Comparison of ENCODE assay signal across 27 mouse cellular contexts in genomic region chr12:36013216-36013910, GRCm38 (mm10). TPM values are rescaled to one million over a fixed set of nuclear protein-coding genes. Genes with fewer than 3 reads are reported as not detected.
DNase-seq lines count a peak whose midpoint lies in the region; ATAC-seq and TF ChIP-seq lines count a peak whose summit lies in the region.
"Had no signal": no experiment of that assay in that cellular context is flagged by ENCODE, and none has a peak within 500 bp of the region (broad histone marks: within the 10 kb centered on the region; RNA-seq: fewer than 3 reads in every experiment).

No protein-coding gene starts in this region.

- no peak overlapping the region for H3K27ac ChIP-seq in midbrain, embryonic 11.5 days (ENCODE audit: low read depth, low read length)
- no peak overlapping the region for H3K27ac ChIP-seq in midbrain, embryonic 15.5 days
- H3K27ac ChIP-seq in CH12.LX (ENCODE audit: insufficient read depth, low read depth), result no peak overlapping the region
- H3K27ac ChIP-seq in stomach, postnatal 0 days (replicated peaks), result no peak overlapping the region
- no peak overlapping the region for H3K27ac ChIP-seq in kidney, embryonic 15.5 days
- H3K27ac ChIP-seq in kidney, embryonic 14.5 days (ENCODE audit: low read depth, low read length), result no peak overlapping the region
- H3K27ac ChIP-seq: embryonic facial prominence, embryonic 10.5 days; embryonic facial prominence, embryonic 12.5 days; forebrain, embryonic 13.5 days; forebrain, embryonic 15.5 days had no signal

- no peak; the same call in 1 of the 2 replicates for TF ChIP-seq EP300 in CH12.LX (IDR thresholded peaks at IDR 0.05; ENCODE audit: low read length)
- no peak for TF ChIP-seq EP300 in stomach, postnatal 0 days (optimal IDR thresholded peaks at IDR 0.05)

- H3K79me2 ChIP-seq in CH12.LX (replicated peaks; ENCODE audit: control insufficient read depth, extremely low read depth, insufficient read depth, poor library complexity, severe bottlenecking), result no peaks in the 10 kb centered on the region

- no peak overlapping the region for H3K9ac ChIP-seq in midbrain, embryonic 11.5 days (ENCODE audit: low read length)
- H3K9ac ChIP-seq in midbrain, embryonic 15.5 days, result no peak overlapping the region
- no peak overlapping the region for H3K9ac ChIP-seq in CH12.LX (ENCODE audit: insufficient read depth, low read depth)
- no peak overlapping the region for H3K9ac ChIP-seq in stomach, postnatal 0 days (ENCODE audit: low read length)
- no peak overlapping the region for H3K9ac ChIP-seq in kidney, embryonic 15.5 days
- H3K9ac ChIP-seq in kidney, embryonic 14.5 days (ENCODE audit: low read depth, low read length), result no peak overlapping the region
- H3K9ac ChIP-seq: embryonic facial prominence, embryonic 12.5 days; forebrain, embryonic 13.5 days; forebrain, embryonic 15.5 days; forebrain, postnatal 0 days had no signal

- H3K36me3 ChIP-seq in midbrain, embryonic 11.5 days (ENCODE audit: control insufficient read depth, insufficient read depth, low read length), result peaks cover 4% of the 10 kb centered on the region; the same call in 1 of the 2 replicates
- peaks cover 3% of the 10 kb centered on the region; the same call in 1 of the 2 replicates for H3K36me3 ChIP-seq in midbrain, embryonic 15.5 days (replicated peaks)
- H3K36me3 ChIP-seq in CH12.LX (replicated peaks in 1 of 2; ENCODE audit: control insufficient read depth in 1 of 2, insufficient read depth in 1 of 2, low read length in 1 of 2), result peaks cover 4 to 6% of the 10 kb centered on the region in 2 experiments
- H3K36me3 ChIP-seq in stomach, postnatal 0 days (ENCODE audit: control insufficient read depth, insufficient read depth, low read length), result no peaks in the 10 kb centered on the region
- H3K36me3 ChIP-seq in kidney, embryonic 15.5 days, result peaks cover 8% of the 10 kb centered on the region
- no peaks in the 10 kb centered on the region for H3K36me3 ChIP-seq in kidney, embryonic 14.5 days (ENCODE audit: control insufficient read depth, insufficient read depth, low read length)

- TF ChIP-seq RAD21 in CH12.LX (IDR thresholded peaks at IDR 0.05; ENCODE audit: low read depth, low read length), result no peak

- H3K27me3 ChIP-seq in midbrain, embryonic 11.5 days (ENCODE audit: control insufficient read depth, insufficient read depth, low read length), result no peaks in the 10 kb centered on the region
- H3K27me3 ChIP-seq in midbrain, embryonic 15.5 days (replicated peaks), result no peaks in the 10 kb centered on the region
- no peaks in the 10 kb centered on the region for H3K27me3 ChIP-seq in CH12.LX (replicated peaks)
- H3K27me3 ChIP-seq in stomach, postnatal 0 days (ENCODE audit: control insufficient read depth, insufficient read depth, low read length), result no peaks in the 10 kb centered on the region
- H3K27me3 ChIP-seq in kidney, embryonic 15.5 days, result no peaks in the 10 kb centered on the region
- H3K27me3 ChIP-seq in kidney, embryonic 14.5 days (ENCODE audit: control insufficient read depth, insufficient read depth, low read length), result no peaks in the 10 kb centered on the region
- H3K27me3 ChIP-seq: embryonic facial prominence, embryonic 12.5 days; forebrain, embryonic 13.5 days; forebrain, embryonic 15.5 days had no signal

- ATAC-seq in midbrain, embryonic 11.5 days (ENCODE audit: low FRiP score), result no peak
- ATAC-seq in midbrain, embryonic 15.5 days (replicated peaks), result no peak
- no peak for ATAC-seq in stomach, postnatal 0 days (ENCODE audit: low FRiP score, low TSS enrichment)
- ATAC-seq in kidney, embryonic 15.5 days (replicated peaks; ENCODE audit: low FRiP score), result no peak
- no peak for ATAC-seq in kidney, embryonic 14.5 days (ENCODE audit: low FRiP score, low TSS enrichment)
- ATAC-seq: CD4-positive, CD25-positive, alpha-beta regulatory T cell, adult 4 months; forebrain, embryonic 13.5 days; forebrain, embryonic 15.5 days; forebrain, postnatal 0 days had no signal

- peak; percentile 71 for DNase-seq in heart, adult 11 months
- DNase-seq in heart, adult 9 months (ENCODE audit: low spot score in 2 of 2), result no peak
- DNase-seq in midbrain, embryonic 11.5 days (ENCODE audit: low spot score, missing footprints), result peak; percentile 75
- no peak for DNase-seq in CH12.LX (ENCODE audit: extremely low read depth)
- peak; percentile 10 for DNase-seq in stomach, postnatal 0 days (ENCODE audit: low spot score)
- DNase-seq: adrenal gland, adult 2 months; adrenal gland, postnatal 10 days; adrenal gland, postnatal 25 days; B cell, adult 2 months; cerebellum, adult 11-12 months; cerebellum, adult 2 months; cerebellum, adult 9-10 months; cerebellum, postnatal 10 days; cerebellum, postnatal 25 days; forebrain, postnatal 0 days had no signal

- 75% methylated on average over 7 of the region's 7 CpGs for WGBS in midbrain, embryonic 11.5 days
- WGBS in midbrain, embryonic 15.5 days, result 82% methylated on average over 7 of the region's 7 CpGs
- 69% methylated on average over 7 of the region's 7 CpGs for WGBS in stomach, postnatal 0 days
- WGBS in kidney, embryonic 15.5 days, result 64% methylated on average over 7 of the region's 7 CpGs
- 57% methylated on average over 7 of the region's 7 CpGs for WGBS in kidney, embryonic 14.5 days

- in situ Hi-C loops in CH12.LX (cut with MboI; ENCODE audit: low pct_ligation_motif_present, low pct_unique_long_range_greater_than_20kb, low sequenced_read_pairs), result no loop called here

- no peak for TF ChIP-seq POLR2A in CH12.LX (IDR thresholded peaks at IDR 0.05; ENCODE audit: low read depth, low read length)

- H3K4me1 ChIP-seq in midbrain, embryonic 11.5 days (ENCODE audit: control insufficient read depth, insufficient read depth, low read length), result no peaks in the 10 kb centered on the region
- H3K4me1 ChIP-seq in midbrain, embryonic 15.5 days, result no peaks in the 10 kb centered on the region
- H3K4me1 ChIP-seq in CH12.LX (ENCODE audit: control insufficient read depth in 1 of 2, insufficient read depth in 2 of 2), result peaks cover 0 to 14% of the 10 kb centered on the region in 2 experiments; a peak in 2 of 4 replicates
- peaks cover 4% of the 10 kb centered on the region; the same call in 1 of the 2 replicates for H3K4me1 ChIP-seq in stomach, postnatal 0 days (replicated peaks; ENCODE audit: control insufficient read depth, insufficient read depth)
- H3K4me1 ChIP-seq in kidney, embryonic 15.5 days, result peaks cover 7% of the 10 kb centered on the region
- no peaks in the 10 kb centered on the region for H3K4me1 ChIP-seq in kidney, embryonic 14.5 days (ENCODE audit: control insufficient read depth, insufficient read depth, low read length)
- H3K4me1 ChIP-seq: forebrain, embryonic 13.5 days; forebrain, embryonic 15.5 days had no signal

- no peaks in the 10 kb centered on the region for H3K9me3 ChIP-seq in midbrain, embryonic 11.5 days (ENCODE audit: control insufficient read depth, low read length)
- H3K9me3 ChIP-seq in midbrain, embryonic 15.5 days, result no peaks in the 10 kb centered on the region
- H3K9me3 ChIP-seq in CH12.LX (replicated peaks; ENCODE audit: low read length), result no peaks in the 10 kb centered on the region
- no peaks in the 10 kb centered on the region for H3K9me3 ChIP-seq in stomach, postnatal 0 days (ENCODE audit: control insufficient read depth, low read length)
- H3K9me3 ChIP-seq in kidney, embryonic 15.5 days (replicated peaks), result no peaks in the 10 kb centered on the region
- no peaks in the 10 kb centered on the region for H3K9me3 ChIP-seq in kidney, embryonic 14.5 days (ENCODE audit: control insufficient read depth, low read length)
- H3K9me3 ChIP-seq: embryonic facial prominence, embryonic 10.5 days; embryonic facial prominence, embryonic 12.5 days; forebrain, embryonic 13.5 days; forebrain, embryonic 15.5 days had no signal

- no peak overlapping the region for H3K4me3 ChIP-seq in midbrain, embryonic 11.5 days (ENCODE audit: low read depth, low read length)
- H3K4me3 ChIP-seq in midbrain, embryonic 15.5 days, result no peak overlapping the region
- H3K4me3 ChIP-seq in CH12.LX (replicated peaks in 1 of 3; ENCODE audit: low read depth in 2 of 3, low read length in 2 of 3, poor library complexity in 1 of 3), result no peak overlapping the region
- no peak overlapping the region for H3K4me3 ChIP-seq in stomach, postnatal 0 days (ENCODE audit: low read depth, low read length)
- H3K4me3 ChIP-seq in kidney, embryonic 15.5 days (replicated peaks), result no peak overlapping the region
- no peak overlapping the region for H3K4me3 ChIP-seq in kidney, embryonic 14.5 days (ENCODE audit: low read length)
- H3K4me3 ChIP-seq: embryonic facial prominence, embryonic 10.5 days; embryonic facial prominence, embryonic 12.5 days; forebrain, embryonic 13.5 days; forebrain, embryonic 15.5 days had no signal

- H3K4me2 ChIP-seq in midbrain, embryonic 11.5 days, result no peak overlapping the region
- H3K4me2 ChIP-seq in midbrain, embryonic 15.5 days, result no peak overlapping the region
- no peak overlapping the region for H3K4me2 ChIP-seq in CH12.LX (ENCODE audit: insufficient read depth, low read depth, poor library complexity, severe bottlenecking)
- H3K4me2 ChIP-seq in stomach, postnatal 0 days (replicated peaks; ENCODE audit: low read depth), result no peak overlapping the region
- H3K4me2 ChIP-seq in kidney, embryonic 15.5 days, result no peak overlapping the region
- no peak overlapping the region for H3K4me2 ChIP-seq in kidney, embryonic 14.5 days (replicated peaks; ENCODE audit: low read depth, low read length)
- H3K4me2 ChIP-seq: embryonic facial prominence, embryonic 12.5 days; forebrain, embryonic 13.5 days; forebrain, embryonic 15.5 days had no signal

- dilution Hi-C loops in CH12.LX (cut with MboI; ENCODE audit: extremely low pct_ligation_motif_present, extremely low pct_unique_long_range_greater_than_20kb, low sequenced_read_pairs), result no loop called here

- no peak for TF ChIP-seq CTCF in CH12.LX (conservative IDR thresholded peaks at IDR 0.05 in 1 of 2, IDR thresholded peaks at IDR 0.05 in 1 of 2; ENCODE audit: low read depth in 2 of 2, low read length in 2 of 2)
- TF ChIP-seq CTCF in stomach, postnatal 0 days (IDR thresholded peaks at IDR 0.05; ENCODE audit: low read depth), result no peak

RNA-seq across cellular contexts. Expression of gene Agr2, which starts 20.7 kb away (rescaled TPM):
- not detected in 2 replicates for polyA plus RNA-seq in midbrain, embryonic 11.5 days (2014; fragmentation: Nextera tagmentation; extraction: Ambion mirVana)
- polyA plus RNA-seq in midbrain, embryonic 15.5 days (2015; fragmentation: Nextera tagmentation; extraction: Ambion mirVana), result 2.0 TPM in 1 of 2 replicates, not detected in the other
- total RNA-seq in CH12.LX (2012; rRNA removed) (not detected in 2 replicates), CH12.LX (2014; rRNA removed) (not detected in 2 replicates)
- not detected in 2 replicates for polyA plus RNA-seq in CH12.LX (2012; ENCODE audit: insufficient read length, low read depth)
- 1,362 and 1,533 TPM in 2 replicates for polyA plus RNA-seq in stomach, postnatal 0 days (2015; fragmentation: Nextera tagmentation; extraction: Ambion mirVana)
- 1.4 and 31.8 TPM in 2 replicates for polyA plus RNA-seq in kidney, embryonic 15.5 days (2015; fragmentation: Nextera tagmentation; extraction: Ambion mirVana)
- polyA plus RNA-seq in kidney, embryonic 14.5 days (2014; fragmentation: Nextera tagmentation; extraction: Ambion mirVana), result 2.1 and 2.8 TPM in 2 replicates
- total RNA-seq: adrenal gland, adult 2 months; adrenal gland, postnatal 10 days; adrenal gland, postnatal 25 days; adrenal gland, postnatal 4 days; ES-E14; forebrain, postnatal 0 days; MEL had no signal
- polyA plus RNA-seq: adrenal gland, adult 2 months; CD4-positive, CD25-positive, alpha-beta regulatory T cell, adult 4 months; cerebellum, adult 2 months; embryonic facial prominence, embryonic 10.5 days; forebrain, embryonic 11.5 days; forebrain, embryonic 15.5 days had no signal

RNA-seq across cellular contexts. Expression of gene Tspan13, which starts 28.9 kb away (rescaled TPM):
- 182 and 213 TPM in 2 replicates for polyA plus RNA-seq in midbrain, embryonic 11.5 days (2014; fragmentation: Nextera tagmentation; extraction: Ambion mirVana)
- 391 and 416 TPM in 2 replicates for polyA plus RNA-seq in midbrain, embryonic 15.5 days (2015; fragmentation: Nextera tagmentation; extraction: Ambion mirVana)
- total RNA-seq in CH12.LX (2012; rRNA removed), result 20.8 and 28.9 TPM in 2 replicates
- total RNA-seq in CH12.LX (2014; rRNA removed), result 15.8 and 16.6 TPM in 2 replicates
- polyA plus RNA-seq in CH12.LX (2012; ENCODE audit: insufficient read length, low read depth), result 17.4 and 18.6 TPM in 2 replicates
- polyA plus RNA-seq in stomach, postnatal 0 days (2015; fragmentation: Nextera tagmentation; extraction: Ambion mirVana), result 121 and 129 TPM in 2 replicates
- polyA plus RNA-seq in kidney, embryonic 15.5 days (2015; fragmentation: Nextera tagmentation; extraction: Ambion mirVana), result 104 and 110 TPM in 2 replicates
- 92.9 and 99.7 TPM in 2 replicates for polyA plus RNA-seq in kidney, embryonic 14.5 days (2014; fragmentation: Nextera tagmentation; extraction: Ambion mirVana)

Comparison
In these comparisons a context has a peak if more than half of its experiments do, and no peak if none do; other contexts are left out.
1. DNase-seq: peak in heart, adult 11 months (single experiment), midbrain, embryonic 11.5 days (single experiment) and stomach, postnatal 0 days (single experiment); none in heart, adult 9 months (0 of 2) and CH12.LX (single experiment).
2. RNA of gene Agr2, which starts 20.7 kb away (polyA plus RNA-seq): 1,362 to 1,533 TPM in stomach, postnatal 0 days; 2.1 to 2.8 TPM in kidney, embryonic 14.5 days, 2.0 TPM in midbrain, embryonic 15.5 days, 1.4 to 31.8 TPM in kidney, embryonic 15.5 days, not detected in midbrain, embryonic 11.5 days and not detected in CH12.LX; every median in the first group is over 10 times any median in the second.